16 mouse cellular contexts compared by ENCODE assay signal in the genomic region with DNA sequence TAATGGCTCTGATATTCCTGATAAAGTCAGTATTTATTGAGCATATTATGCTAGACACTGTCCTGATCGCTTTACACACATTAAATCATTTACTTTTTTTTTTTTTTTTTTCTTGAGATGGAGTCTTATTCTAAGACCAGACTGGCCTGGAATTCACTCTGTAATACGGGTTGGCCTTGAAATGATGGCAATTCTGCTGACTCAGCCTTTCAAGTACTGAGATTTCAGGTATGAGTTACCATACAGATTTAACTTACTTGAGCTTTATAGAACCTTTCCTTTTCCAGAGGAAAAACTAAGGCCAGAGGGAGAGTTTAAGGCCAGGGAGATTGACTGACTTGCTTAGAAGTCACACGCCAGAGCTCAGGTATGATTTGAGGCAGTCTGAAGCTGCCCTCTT.
"Had no signal": no experiment of that assay in that cellular context is flagged by ENCODE, and none has a peak within 500 bp of the region (broad histone marks: within the 10 kb centered on the region; RNA-seq: fewer than 3 reads in every experiment).

No protein-coding gene starts in this region.

- H3K9ac ChIP-seq: neural tube, embryonic 12.5 days; neural tube, embryonic 13.5 days; neural tube, embryonic 15.5 days; stomach, embryonic 15.5 days had no signal

- H3K9me3 ChIP-seq: neural tube, embryonic 12.5 days; neural tube, embryonic 13.5 days; neural tube, embryonic 15.5 days; stomach, embryonic 15.5 days had no signal

- H3K27ac ChIP-seq: neural tube, embryonic 12.5 days; neural tube, embryonic 13.5 days; neural tube, embryonic 15.5 days; stomach, embryonic 15.5 days; stomach, postnatal 0 days had no signal

- H3K4me2 ChIP-seq: neural tube, embryonic 12.5 days; neural tube, embryonic 13.5 days; neural tube, embryonic 15.5 days; stomach, embryonic 15.5 days had no signal

- DNase-seq: retina, postnatal 1 day; right cerebral cortex, adult 18-20 months; right cerebral cortex, postnatal 14 days; right cerebral cortex, postnatal 25 days; right cerebral cortex, postnatal 4 days; spleen, adult 18-20 months; thymus, adult 18-20 months; thymus, adult 2 months; thymus, postnatal 25 days; thymus, postnatal 36 days; thymus, postnatal 4 days had no signal

- H3K36me3 ChIP-seq: neural tube, embryonic 12.5 days; neural tube, embryonic 13.5 days; neural tube, embryonic 15.5 days; stomach, embryonic 15.5 days had no signal

- H3K4me3 ChIP-seq: neural tube, embryonic 12.5 days; neural tube, embryonic 13.5 days; neural tube, embryonic 15.5 days; stomach, embryonic 15.5 days had no signal

- H3K27me3 ChIP-seq: neural tube, embryonic 12.5 days; neural tube, embryonic 13.5 days; neural tube, embryonic 15.5 days; stomach, embryonic 15.5 days had no signal

- H3K4me1 ChIP-seq: neural tube, embryonic 12.5 days; neural tube, embryonic 13.5 days; neural tube, embryonic 15.5 days; stomach, embryonic 15.5 days had no signal
